Mouse (Mus musculus) spleen, adult 18-20 months (tissue): ENCODE data around the gene Oxct2a.
"Not testable (repeated sequence)": the region's sequence is repeated elsewhere in the genome, so short reads cannot be mapped to it uniquely, and the experiment has no call there.

Experiments
- DNase-seq, 2 experiments: peaks; one replicate each; pipeline ENCODE4 v3.0.0; 2022; ENCODE audit warnings: mixed read lengths in 2 of 2

Gene Oxct2a

DNA sequence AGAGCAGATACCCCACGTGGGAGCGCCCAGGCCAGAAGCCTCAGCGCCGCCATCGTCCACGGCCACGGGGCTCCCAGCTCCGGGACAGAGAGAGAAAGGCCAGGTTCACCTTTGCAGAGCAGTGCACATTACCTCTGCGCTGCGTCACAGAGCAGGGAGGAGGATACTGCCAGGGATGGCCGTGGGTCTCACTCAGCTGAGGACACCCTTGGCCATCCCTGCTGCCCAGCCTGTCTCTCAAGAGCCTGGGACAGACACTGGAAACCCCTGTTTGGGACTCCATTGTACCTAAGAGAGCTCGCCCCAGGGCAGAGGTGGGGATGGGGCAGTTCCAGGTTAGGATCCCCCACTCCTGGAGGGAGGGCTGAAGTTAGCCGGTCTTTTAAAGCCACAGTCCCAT lies at the start of gene Oxct2a:
Gene Oxct2a, minus strand, starts transcription at position 101 of the 400 bp plus-strand sequence.
- DNase-seq: no peak

DNA sequence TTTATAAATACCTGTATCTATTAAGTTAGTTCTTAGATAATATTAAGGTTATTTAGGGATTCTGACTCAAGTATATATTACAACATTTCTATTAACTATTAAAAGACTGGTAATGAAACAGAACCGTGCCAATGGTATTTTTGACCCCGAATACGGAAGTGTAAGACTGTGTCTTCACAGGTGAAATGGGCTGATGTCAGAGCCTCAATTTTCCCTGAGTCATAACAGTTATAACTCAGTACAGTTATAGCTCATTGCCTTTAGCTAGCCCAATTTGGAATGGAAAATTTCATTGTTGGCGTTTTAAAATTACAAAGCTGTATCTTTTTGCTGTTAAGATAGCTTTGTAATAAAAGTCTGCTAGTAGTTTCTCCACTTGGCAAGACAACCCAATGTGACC lies 40.1 kb upstream of the Oxct2a start:
- DNase-seq: no peak

DNA sequence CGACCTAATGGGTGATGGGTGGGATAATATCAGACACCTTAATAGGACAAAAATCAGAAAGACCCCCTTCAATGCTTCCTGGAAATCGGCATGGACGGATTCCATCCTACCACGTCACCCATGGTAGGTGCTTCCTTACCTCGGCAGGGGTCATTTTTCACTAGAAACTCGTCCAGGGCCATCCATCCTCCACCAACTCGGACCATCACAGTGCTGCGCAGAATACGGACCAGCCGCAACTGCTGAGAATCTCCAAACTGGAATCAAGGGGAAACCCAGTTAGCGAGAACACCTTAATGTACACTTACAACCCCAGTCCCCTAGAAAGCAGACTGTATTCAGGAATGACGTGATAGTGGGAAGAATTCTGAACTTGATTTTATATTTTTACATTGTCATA lies 37.3 kb upstream of the Oxct2a start:
- DNase-seq: no peak

DNA sequence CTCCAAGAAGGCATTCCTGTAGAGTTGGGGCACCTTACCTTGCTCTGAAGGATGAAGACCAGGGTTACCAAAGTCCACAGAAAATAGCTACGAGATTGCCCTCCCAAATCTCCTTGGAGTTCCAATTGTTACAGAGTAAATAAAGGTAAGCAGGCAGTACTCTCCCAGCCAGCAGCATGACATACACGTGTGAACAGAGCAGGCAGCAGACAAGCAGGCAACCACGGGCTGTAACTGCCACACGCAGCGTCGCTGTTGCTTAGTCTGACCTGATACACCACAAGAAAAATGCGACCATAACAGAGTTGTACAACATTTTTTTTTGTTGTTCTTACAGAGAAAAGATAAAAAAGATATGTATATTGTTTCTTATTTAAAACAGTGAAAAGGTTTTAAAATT lies 35.2 kb upstream of the Oxct2a start:
- DNase-seq: no peak

DNA sequence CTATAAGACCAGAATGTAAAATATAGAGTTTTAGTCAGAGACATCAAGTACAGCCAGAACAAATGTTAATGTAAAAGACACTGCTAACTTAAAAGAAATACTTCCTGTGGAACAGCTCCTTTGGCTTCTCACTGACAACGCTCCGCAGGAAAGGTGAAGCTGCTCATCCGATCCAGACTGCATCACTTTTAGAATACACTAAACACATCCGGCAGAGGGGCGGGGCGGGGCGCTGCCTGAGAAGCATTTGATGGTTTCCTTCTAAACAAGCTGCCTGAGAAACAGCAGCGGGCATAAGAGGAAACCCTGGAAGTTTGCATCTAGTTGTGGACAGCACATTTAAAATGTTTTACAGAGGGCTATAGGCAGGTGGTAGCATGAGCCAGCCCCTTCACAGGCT lies 32.5 kb upstream of the Oxct2a start:
- no peak for DNase-seq

DNA sequence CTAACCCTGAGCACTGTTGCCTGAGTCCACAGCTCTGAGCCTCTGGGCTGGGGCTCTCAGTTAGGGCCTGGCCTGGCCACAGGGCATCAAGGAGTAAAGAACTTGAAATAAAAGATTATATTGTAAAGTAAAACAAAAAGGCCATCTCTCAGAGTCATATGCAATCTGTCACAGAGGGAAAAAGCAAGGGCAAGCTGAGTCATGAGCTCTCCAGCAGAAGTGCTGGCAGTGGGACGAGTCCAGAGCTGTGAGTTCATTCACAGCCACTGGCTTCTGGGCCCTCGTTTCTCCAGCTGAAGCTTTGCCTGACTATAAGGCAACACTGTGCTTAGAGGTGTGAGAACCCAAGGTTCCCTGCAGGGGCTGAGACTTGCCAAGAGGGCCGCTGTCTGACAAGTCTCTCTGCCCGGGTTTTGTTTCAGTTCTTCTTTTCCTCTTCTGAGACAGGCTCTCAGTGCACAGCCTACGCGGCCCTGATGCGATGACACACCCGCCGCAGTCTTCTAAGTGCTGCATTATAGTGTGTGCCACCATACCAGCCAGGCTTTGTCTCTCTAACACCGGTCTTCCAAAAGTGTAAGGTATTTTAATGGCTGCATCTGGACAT lies 29.9 kb upstream of the Oxct2a start:
- DNase-seq: peak in 1 of 2 experiments; percentile 33

DNA sequence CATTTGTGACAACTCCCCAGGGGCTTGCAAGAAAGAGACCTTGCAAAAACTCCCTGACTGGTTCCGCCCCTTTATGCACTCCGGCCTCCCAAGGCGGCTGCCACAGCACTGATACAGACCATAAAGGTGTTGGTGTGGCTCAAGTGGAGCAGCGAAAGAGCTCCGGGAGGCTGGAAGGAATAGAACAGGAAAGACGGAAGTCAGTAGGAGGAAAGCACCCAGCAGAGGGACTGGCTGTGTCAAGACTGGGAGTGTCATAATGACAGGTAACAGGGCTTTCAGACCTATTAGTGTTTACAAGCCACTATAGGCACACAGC lies 20.0 kb upstream of the Oxct2a start:
- DNase-seq: no peak

DNA sequence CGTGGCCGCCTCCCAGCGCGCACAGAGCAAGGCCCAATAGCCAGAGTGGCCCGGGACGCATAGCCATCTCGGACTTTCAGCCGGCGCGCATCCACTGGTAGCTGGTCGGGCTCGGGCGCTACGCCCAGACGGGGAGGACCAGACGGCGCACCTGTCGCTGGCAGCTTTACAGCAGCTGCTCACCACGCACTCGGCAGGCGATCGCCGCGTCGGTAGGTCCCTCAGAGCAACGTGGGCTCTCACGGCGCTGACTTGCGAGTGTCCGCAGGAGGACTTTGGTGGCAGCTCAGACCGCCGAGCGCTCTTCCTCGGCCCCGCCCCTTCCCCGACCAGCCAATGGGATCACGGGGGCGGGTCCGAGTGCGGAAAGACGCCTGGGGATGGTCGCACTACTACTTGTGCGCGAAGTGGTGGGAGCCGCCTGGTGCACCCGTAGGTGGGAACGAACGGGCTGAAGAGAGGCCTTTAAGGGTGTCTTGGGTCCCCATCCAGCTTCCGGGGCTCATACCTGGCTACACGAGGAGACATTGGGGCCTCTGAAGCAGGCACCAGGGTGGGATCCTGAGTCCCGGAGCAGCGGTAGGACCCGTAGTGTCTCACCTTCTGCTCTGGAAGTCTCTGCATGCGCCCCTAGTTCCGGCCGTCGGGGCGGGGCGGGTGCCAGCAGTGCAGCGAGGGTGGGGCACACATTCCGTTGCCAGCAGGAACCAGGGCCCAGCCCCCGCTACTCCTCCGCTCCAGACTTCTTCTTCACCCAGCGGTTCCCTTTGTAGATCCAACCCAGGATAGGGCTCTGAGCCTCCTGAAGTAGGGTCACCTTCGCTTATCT lies 19.4 kb upstream of the Oxct2a start, which contains the start of gene Bmp8a:
Gene Bmp8a, minus strand, starts transcription at position 611 of the 829 bp plus-strand sequence.
- DNase-seq: peak; percentile 52 to 70

DNA sequence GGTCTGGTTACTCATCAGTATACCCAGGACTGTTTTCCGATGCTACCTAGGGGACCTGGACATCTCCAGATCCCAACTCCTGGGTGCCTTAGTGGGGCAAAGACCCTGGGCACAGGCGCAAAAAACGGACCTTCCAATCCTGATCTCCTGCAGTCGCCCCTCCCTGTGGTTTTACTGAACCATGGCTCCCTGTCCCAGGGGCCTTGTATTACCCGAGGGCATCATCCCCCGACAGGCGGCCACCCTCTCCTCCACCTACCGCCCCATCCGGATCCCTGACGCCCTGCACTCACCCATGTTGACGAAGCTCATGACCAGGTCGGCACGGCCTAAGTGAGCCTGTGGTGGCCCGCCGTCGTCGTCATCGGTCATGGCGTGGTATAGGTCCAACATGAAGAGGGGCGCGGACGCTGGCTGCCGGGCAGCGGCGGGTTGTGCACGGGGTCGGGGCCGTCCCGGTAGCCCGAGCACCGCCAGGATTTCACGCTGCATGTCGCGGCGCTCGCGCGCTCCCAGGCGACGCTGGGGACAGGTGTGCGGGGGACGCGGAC lies 18.7 kb upstream of the Oxct2a start:
- peak in 1 of 2 experiments; percentile 7 for DNase-seq

DNA sequence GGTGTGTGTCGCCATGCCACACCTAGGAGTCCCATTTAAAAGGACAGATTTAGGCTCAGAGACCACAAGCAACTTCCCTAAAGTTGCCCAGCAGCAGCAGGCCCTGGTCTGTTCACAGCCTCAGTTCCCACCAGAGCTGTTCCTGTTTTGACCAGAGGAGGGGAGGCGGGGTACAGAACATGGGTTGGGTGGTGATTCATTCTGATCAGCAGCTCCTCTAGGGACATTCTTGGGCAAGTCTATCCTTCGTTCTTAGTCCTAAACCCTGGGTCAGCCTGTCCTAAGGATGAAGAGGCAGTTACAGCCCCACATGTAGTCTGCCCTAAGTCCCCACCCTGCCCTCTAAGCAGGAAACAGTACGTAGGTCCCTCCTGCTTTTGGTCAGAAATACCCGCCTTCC lies 16.8 kb upstream of the Oxct2a start:
- no peak for DNase-seq

DNA sequence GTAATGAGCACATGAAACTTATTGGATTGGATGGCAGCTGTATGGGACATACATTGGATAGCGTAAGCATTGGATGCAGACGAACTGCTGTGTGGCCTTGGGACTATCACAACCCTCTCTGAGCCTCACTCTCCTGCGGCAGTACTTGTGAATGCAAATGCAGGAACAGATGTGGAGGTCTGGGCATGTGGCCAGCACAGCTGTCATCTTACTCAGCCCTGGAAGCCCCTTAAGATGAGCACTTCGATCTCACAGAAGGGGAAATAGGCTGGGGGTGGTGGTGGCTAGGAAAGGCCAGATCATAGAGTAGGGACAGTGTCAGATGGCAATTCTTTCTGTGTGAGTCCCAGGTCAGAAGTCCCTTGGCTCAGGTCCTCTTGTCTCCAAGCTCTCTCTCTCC lies 14.3 kb upstream of the Oxct2a start:
- DNase-seq: no peak

DNA sequence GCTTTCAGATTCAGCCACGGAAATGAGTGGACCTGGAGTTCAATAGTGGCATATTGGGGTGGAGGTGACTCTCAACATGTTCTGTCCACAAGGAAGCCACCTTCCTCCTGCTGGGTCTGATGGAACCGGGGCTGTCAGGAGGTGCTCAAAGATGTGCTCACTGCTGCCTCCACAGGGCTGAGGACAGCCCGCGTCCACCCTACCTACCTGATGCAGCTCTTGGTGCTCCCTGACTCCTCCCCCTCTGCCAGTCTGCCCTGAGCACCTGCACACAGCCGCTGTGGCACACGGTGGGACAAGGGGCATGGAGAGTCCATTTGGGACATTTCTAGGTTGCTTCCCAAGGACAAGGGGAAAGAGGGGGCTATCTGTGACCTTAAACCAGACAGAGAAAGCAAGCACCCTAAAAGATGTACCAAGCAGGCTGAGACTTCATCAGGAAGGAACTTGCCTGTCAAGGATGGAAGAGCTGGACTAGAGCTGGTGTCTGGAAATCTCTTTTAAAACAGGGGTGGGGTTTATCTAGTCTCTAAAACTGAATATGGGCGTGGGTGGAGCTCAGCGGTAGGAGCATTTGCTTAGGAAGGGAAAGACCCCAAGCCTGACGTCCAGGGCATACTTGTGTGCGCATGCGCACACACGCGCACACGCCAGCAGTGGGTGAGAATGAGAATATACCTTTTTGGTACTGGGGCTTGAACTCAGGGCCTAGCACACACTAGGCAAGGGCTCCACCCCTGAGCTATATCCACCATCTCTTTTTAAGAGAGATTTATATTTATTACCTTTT lies 12.6 kb upstream of the Oxct2a start:
- DNase-seq: no peak

DNA sequence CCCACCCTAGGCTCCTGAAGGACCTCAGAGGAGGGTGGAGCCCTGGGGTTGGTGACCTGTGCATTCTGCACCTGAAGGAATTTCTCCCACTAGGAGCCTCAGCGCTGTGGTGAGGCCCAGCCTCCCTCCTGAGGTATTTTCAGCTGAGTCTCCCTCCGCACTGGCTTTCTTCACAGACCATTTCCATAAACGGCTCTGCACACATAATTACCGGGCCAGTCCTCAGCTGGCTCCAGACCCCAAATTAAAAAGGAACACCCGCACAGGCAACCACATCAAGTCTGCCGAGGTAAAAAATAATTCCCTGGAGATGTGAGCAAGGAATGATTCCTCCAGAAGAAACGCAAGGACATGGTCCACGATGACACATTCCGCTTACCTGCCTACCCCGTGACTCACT lies 11.8 kb upstream of the Oxct2a start:
- DNase-seq: not testable (repeated sequence)

DNA sequence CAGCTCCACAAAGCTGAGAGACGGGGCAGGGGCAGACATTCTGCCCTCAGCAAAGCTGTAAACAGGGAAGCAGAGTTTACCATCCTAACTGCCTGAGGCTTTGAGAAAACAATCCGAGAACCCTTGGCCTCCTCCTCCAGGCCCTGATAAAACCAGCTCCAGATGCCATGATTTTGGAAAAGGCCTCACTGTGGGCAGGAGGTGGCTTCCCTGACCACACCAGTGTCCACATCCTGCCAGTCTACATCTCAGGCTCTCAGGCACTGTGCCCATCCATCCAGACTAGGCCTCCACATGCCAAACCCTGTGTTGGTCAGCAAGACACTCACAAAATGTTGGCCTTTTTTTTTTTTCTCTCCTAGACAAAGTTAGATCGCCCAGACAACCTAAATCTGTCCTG lies 10.7 kb upstream of the Oxct2a start:
- DNase-seq: no peak

DNA sequence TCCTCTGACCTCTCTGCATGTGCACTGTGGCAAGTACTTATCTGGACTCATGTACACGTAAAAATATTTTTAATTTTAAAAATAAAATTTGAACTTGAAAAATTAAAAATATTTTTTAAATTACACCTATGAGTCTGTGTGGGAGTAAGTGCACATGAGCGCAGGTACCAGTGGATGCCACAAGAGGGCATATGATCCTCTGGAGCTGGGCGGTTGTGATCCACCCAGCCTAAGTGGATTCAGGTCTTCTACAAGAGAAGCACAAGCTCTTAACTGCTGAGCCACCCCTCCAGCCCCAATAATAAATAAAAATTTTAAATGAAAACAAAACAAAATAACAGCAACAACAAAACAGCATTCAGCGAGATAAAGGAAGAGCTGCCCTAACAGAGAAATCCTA lies 9.7 kb upstream of the Oxct2a start:
- DNase-seq: no peak

DNA sequence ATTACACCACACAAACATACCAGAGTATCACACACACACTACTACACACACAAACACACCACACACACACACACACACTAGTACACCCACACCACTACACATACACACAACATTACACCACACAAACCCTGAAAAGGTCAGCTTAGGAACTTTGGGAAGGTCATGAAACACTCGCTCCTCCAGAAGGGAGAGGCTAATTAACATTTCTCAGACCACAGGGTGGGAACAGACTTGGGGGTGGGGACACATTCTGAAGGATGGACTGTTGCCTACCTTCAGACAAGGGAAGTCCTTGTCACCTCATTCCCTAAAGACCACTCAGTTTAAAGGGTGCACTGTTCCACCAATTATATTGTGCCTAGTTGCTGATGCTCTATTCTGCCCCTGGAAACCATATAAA lies 8.5 kb upstream of the Oxct2a start:
- DNase-seq: not testable (repeated sequence)

DNA sequence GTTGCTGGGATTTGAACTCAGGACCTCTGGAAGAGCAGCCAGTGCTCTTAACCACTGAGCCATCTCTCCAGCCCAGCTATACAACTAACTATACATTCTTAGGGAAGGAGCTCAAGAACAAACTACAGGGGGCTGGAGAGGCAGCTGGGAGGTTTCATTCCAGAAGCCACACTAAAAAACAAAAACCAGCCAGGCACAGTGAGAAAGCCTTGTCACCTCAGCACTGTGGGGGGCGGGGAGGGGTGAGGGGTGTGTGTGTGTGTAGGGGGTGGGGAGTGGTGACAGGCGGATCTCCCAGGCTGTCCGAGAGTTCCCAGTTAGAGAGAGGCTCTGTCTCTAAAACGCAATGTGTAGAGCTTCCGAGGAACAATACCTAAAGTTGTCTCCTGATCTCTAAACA lies 7.9 kb upstream of the Oxct2a start:
- DNase-seq: no peak

DNA sequence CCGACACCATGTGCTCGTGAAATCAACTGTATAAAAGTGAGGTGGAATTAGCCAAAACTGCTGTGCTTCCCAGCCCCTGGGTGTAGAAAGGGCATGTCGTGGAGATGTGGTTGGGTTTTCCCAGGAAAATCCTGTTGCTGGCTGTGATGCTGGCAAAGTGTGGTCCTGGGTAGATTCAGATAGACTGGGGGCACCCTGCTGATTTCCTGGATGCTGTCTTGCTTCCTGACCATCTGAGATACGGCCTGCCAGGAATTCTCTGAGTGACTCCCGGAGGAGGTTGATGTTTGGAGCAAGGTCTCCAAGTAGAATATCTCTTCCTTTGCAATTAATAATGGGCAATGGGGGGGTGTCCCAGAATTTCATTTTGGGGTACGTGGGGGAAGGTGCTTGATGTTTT lies 5.5 kb upstream of the Oxct2a start:
- no peak for DNase-seq

DNA sequence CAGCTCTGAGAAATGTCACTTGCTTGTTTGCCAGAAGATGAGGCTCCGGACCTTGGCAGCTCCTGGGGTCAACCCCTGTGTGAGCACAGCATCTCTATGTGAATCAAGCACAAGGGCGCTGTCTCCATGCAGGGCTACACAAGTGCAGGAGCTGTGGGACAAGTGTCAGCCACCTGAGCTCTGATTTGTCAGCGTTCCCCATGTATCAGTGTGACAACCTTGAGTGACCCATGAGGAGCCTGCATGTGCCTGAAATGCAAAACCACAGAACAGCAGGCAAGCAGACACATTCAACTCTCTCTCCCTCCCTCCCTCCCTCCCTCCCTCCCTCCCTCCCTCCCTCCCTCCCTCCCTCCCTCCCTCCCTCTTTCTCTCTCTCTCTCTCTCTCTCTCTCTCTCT lies 4.2 kb upstream of the Oxct2a start:
- DNase-seq: no peak

DNA sequence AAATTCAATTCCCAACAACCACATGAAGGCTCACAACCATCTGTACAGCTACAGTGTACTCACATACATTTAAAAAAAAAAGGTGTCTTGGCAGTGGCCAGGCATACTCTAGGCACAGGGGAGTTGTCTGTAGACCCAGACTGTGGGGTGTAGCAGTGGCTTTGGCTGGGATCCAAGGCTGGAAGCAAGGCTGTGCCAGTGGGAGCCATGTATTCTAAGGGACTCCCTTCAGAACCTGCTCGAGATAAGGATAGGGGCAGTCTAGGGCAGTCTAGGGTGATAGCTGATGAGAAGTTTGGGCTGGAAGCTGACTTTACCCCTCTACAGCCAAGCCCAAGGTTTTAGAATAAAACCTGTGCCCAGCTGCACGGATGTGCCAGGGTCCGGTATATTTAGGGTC lies 2.7 kb upstream of the Oxct2a start:
- no peak for DNase-seq

DNA sequence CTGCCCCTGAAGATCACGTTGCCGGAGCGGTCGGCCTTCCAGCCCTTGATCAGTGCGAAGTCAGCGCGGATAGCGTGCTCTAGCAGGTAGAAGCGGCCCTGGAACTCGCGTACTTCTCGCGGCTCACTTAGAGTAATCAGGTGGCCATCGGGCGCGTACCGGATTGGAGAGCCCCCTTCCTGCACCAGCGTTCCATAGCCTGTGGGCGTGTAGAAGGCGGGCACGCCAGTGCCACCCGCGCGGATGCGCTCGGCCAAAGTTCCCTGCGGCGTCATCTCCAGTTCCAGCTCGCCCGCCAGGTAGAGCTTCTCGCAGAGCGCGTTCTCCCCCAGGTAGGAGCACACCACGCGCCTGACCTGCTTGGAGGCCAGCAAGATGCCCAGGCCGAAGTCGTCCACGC lies 524 bp downstream of the Oxct2a start:
- DNase-seq: not testable (repeated sequence)

DNA sequence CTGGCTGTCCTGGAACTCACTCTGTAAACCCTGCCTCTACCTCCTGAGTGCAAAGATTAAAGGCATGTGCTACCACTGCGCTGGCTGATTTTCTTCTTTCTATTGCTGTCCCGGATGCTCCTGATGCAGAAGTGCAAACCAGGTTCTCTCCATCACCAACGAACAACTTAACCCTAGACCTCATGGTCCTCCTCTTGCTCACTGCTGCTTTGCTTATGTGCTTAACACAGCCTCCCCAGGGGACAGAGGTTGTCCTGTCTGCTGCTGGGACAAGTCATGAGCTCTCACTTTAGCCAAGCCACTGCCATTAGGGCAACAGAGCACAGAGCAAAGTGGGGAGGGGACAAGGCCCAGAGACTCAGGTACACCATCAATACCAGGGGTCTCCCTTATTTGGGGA lies 8.9 kb downstream of the Oxct2a start:
- DNase-seq: no peak

DNA sequence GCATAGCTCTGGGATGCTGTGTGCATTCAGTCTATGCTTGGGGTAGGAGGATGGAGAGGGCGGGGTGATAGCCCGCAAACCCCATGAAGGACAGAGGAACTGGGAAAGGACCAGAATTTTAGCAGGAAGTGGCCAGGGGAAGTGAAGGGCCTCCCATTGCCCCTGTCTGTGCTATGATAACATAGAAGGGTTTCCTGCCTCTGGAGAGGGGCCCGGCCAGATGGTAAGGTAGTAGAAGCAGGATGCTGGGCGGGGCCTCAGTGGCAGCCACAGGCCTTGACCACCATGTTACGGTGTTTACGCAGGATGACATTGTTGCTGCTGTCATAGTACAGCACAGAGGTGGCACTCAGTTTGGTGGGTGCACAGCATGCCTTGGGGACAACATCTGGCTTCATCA lies 10.4 kb downstream of the Oxct2a start:
- no peak for DNase-seq

DNA sequence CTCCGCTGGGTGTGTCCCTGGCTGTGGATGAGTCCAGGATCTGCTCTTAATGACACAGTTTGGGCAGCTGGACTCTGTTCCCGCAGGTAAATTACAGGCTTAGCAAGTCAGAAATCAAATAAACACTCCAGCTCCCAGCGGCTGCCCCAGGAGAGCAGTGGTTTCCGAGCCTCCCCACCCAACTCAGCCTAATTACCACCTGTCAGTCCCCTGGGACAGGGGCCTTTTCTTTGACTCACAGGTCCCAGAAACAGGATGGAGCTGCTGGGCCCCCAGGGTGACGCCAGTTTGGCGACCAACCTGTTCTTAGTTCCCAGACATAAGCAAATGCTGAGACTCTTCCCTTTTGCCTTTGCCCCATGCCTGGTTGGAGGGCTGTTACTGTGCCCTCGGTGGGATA lies 11.6 kb downstream of the Oxct2a start:
- no peak for DNase-seq
